Mouse (Mus musculus) lung, postnatal 0 days (tissue): ENCODE results near the gene Mzt1. TPM values are rescaled to one million over a fixed set of nuclear protein-coding genes. Genes with fewer than 3 reads are reported as not detected.
"Not testable (repeated sequence)": the region's sequence is repeated elsewhere in the genome, so short reads cannot be mapped to it uniquely, and the experiment has no call there.

ENCODE experiments used
- ATAC-seq: fragments of 200-750 bp; cut with Nextera tagmentation; 2 replicates; pipeline ENCODE4 v1.8.0; 2017; ENCODE audit warnings: moderate library complexity
- DNase-seq: peaks from one replicate; pipeline ENCODE4 v3.0.0-alpha.2; 2016; ENCODE audit warnings: low spot score
- H3K27ac ChIP-seq: fragments of 300-500 bp; sonication (generic); 2 replicates; pipeline ENCODE4 v1.5.1; 2014; ENCODE audit warnings: antibody characterized with exemption, mild to moderate bottlenecking, low read length, mixed read lengths
- H3K27me3 ChIP-seq: fragments of 300-500 bp; sonication (generic); replicated peaks from 2 replicates; pipeline ENCODE4 v1.6.1; 2014; ENCODE audit warnings: low read length, mixed read lengths; ENCODE audit not compliant: insufficient read depth
- H3K36me3 ChIP-seq: fragments of 300-500 bp; sonication (generic); 2 replicates; pipeline ENCODE4 v1.6.1; 2014; ENCODE audit warnings: low read length, mixed read lengths; ENCODE audit not compliant: insufficient read depth
- H3K4me1 ChIP-seq: fragments of 300-500 bp; sonication (generic); 2 replicates; pipeline ENCODE4 v1.6.1; 2014; ENCODE audit warnings: antibody characterized with exemption, low read depth, low read length, mixed read lengths; ENCODE audit not compliant: insufficient read depth
- H3K4me2 ChIP-seq: fragments of 300-500 bp; sonication (generic); replicated peaks from 2 replicates; pipeline ENCODE4 v1.6.1; 2014; ENCODE audit warnings: low read depth, mild to moderate bottlenecking, low read length, moderate library complexity, mixed read lengths
- H3K4me3 ChIP-seq: fragments of 300-500 bp; sonication (generic); 2 replicates; pipeline ENCODE4 v1.5.1; 2014; ENCODE audit warnings: low read depth, low read length
- H3K9ac ChIP-seq: fragments of 300-500 bp; sonication (generic); replicated peaks from 2 replicates; pipeline ENCODE4 v1.6.1; 2014; ENCODE audit warnings: low read depth, mild to moderate bottlenecking
- H3K9me3 ChIP-seq: fragments of 300-500 bp; sonication (generic); 2 replicates; pipeline ENCODE4 v1.6.1; 2016; ENCODE audit warnings: low read length, mixed read lengths
- CTCF ChIP-seq: IDR thresholded peaks from 2 replicates; pipeline ENCODE4 v1.5.1; 2016; ENCODE audit warnings: antibody characterized with exemption, mild to moderate bottlenecking
- EP300 ChIP-seq: IDR thresholded peaks from 2 replicates; pipeline ENCODE4 v1.6.1; 2016; ENCODE audit warnings: antibody characterized with exemption, mild to moderate bottlenecking, control low read depth
- WGBS: fragments of 180-500 bp; shearing (Covaris S2); extraction: QIAGEN DNeasy Blood & Tissue Kit; methylation state at CpG from one replicate; pipeline ENCODE4 v1.1.7; 2014; 5-methylcytosine and 5-hydroxymethylcytosine counted together
- polyA plus RNA-seq: library from polyadenylated mRNA; unstranded; fragments of >200 nt; fragmentation: Nextera tagmentation; extraction: Ambion mirVana; gene quantifications from 2 replicates; pipeline ENCODE4 v1.2.1, GENCODE M21; 2015

Gene Mzt1
- polyA plus RNA-seq, 1 experiment from 2014 or later: 45.0 TPM

- DNase-seq (peak; percentile 52), ATAC-seq (peak; percentile 0; the same call in 1 of the 2 replicates)
- H3K9me3 ChIP-seq: no peaks in the 10 kb centered on the region
- H3K4me2 ChIP-seq: peak overlapping the region; percentile 85
- no peaks in the 10 kb centered on the region for H3K27me3 ChIP-seq
- H3K27ac ChIP-seq: peak overlapping the region; percentile 95
- under 1% methylated on average over 15 of the region's 15 CpGs for WGBS
- no peak for TF ChIP-seq CTCF
- TF ChIP-seq EP300: no peak
- H3K9ac ChIP-seq: peak overlapping the region; percentile 94
- peak overlapping the region; percentile 95 for H3K4me3 ChIP-seq
- H3K36me3 ChIP-seq: no peaks in the 10 kb centered on the region
- no peaks in the 10 kb centered on the region for H3K4me1 ChIP-seq
Observed at GRCm38 (mm10) chr14:99046782-99047181, 848 bp upstream of the Mzt1 start.

DNA sequence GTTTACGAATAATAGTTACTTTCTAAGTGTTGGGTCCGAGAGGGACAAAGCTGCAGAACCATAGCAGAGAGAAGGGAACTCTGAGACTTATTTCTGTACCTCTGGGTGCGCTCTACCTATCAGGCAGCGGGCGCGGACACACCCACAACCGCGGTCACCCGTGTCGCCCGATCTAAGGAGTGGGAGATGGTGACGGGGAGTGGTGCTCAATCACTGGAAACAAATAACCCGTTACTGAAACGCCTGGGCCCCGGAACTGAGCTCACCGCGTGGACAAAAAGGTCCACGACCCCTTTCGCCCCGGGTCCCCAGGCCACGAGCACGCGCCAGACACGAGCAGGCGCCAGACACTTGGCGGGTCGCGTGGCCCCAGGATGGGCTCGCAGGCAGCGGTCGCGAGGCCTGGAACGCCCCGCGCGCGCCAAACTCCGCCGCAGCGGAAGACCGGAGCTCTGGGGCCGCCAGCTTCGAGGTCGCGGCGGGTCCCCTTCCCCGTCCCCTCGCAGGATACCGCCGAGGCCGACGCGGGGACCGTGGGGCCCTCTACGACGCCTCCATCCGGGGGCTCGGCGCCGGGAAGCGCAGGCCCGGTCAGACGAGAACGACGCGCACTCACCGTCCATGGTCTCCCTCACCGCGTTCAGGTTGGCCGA, 430 bp downstream of the Mzt1 start:
- Histone ChIP-seq H3K36me3 (no peaks in the 10 kb centered on the region), H3K9me3 (no peaks in the 10 kb centered on the region)
- peak; percentile 55 for DNase-seq

DNA sequence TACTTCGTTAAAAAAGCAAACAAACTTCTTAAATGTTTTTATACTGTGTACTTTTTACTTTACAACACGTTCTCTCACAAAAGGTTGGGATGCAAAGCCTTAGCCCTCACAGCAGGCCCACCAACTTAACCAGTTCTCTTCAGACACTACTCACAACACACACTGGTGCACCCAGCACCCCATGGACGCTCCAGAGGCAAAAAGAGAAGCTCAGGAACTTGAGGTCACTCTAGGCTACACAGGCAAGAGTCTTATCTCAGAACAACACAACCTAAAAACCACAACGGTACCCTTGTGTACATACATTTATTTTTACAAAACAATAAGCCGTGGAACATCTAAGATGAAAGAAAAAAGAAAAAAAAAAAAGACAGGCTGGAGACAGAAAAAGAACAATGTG, 1.2 kb downstream of the Mzt1 start:
- Histone ChIP-seq H3K27ac (no peak overlapping the region), H3K9me3 (no peaks in the 10 kb centered on the region), H3K27me3 (no peaks in the 10 kb centered on the region), H3K4me2 (peak overlapping the region; percentile 85), H3K4me3 (peak overlapping the region; percentile 95; the same call in 1 of the 2 replicates), H3K4me1 (0 out of 2 replicates have a peak, but pooled peaks cover 2% of the 10 kb centered on the region), H3K36me3 (no peaks in the 10 kb centered on the region), H3K9ac (no peak overlapping the region)
- DNase-seq (no peak), ATAC-seq (no peak)
- WGBS: 3% methylated on average over 5 of the region's 5 CpGs
- no peak for TF ChIP-seq EP300
- TF ChIP-seq CTCF: no peak

More for the DNA sequence above, 430 bp downstream of the Mzt1 start:
- peak overlapping the region; percentile 95 for H3K4me3 ChIP-seq
- H3K27ac ChIP-seq: peak overlapping the region; percentile 95
- TF ChIP-seq CTCF (no peak), EP300 (no peak)
- H3K4me1 ChIP-seq: 0 out of 2 replicates have a peak, but pooled peaks cover 2% of the 10 kb centered on the region
- peak; percentile 37; the same call in 1 of the 2 replicates for ATAC-seq
- H3K27me3 ChIP-seq: no peaks in the 10 kb centered on the region
- under 1% methylated on average over 48 of the region's 70 CpGs for WGBS
- peak overlapping the region; percentile 94 for H3K9ac ChIP-seq
- H3K4me2 ChIP-seq: peak overlapping the region; percentile 85

- Histone ChIP-seq H3K4me3 (no peak overlapping the region), H3K9ac (no peak overlapping the region), H3K27ac (no peak overlapping the region), H3K9me3 (no peaks in the 10 kb centered on the region), H3K27me3 (no peaks in the 10 kb centered on the region), H3K4me1 (0 out of 2 replicates have a peak, but pooled peaks cover 2% of the 10 kb centered on the region), H3K4me2 (no peak overlapping the region), H3K36me3 (no peaks in the 10 kb centered on the region)
- TF ChIP-seq CTCF: no peak
- no peak for TF ChIP-seq EP300
- no peak for ATAC-seq
- 42% methylated on average over 10 of the region's 10 CpGs for WGBS
- no peak for DNase-seq
Observed at GRCm38 (mm10) chr14:99044096-99044495, 1.8 kb downstream of the Mzt1 start.

- Histone ChIP-seq H3K27me3 (no peaks in the 10 kb centered on the region), H3K4me2 (no peak overlapping the region), H3K4me3 (no peak overlapping the region), H3K36me3 (no peaks in the 10 kb centered on the region), H3K9ac (no peak overlapping the region), H3K4me1 (0 out of 2 replicates have a peak, but pooled peaks cover 2% of the 10 kb centered on the region), H3K27ac (no peak overlapping the region), H3K9me3 (no peaks in the 10 kb centered on the region)
- TF ChIP-seq EP300: no peak
- no peak for TF ChIP-seq CTCF
- WGBS: 61% methylated on average over 1 of the region's 1 CpGs
- DNase-seq: no peak
- ATAC-seq: no peak
Observed at GRCm38 (mm10) chr14:99043499-99043898, 2.4 kb downstream of the Mzt1 start.

GRCm38 (mm10) chr14:99041416-99041815, 4.5 kb downstream of the Mzt1 start:
- DNase-seq (no peak), ATAC-seq (no peak)
- Histone ChIP-seq H3K9me3 (no peaks in the 10 kb centered on the region), H3K36me3 (no peaks in the 10 kb centered on the region), H3K27ac (no peak overlapping the region), H3K4me1 (0 out of 2 replicates have a peak, but pooled peaks cover 2% of the 10 kb centered on the region), H3K4me3 (no peak overlapping the region), H3K4me2 (no peak overlapping the region), H3K27me3 (no peaks in the 10 kb centered on the region), H3K9ac (no peak overlapping the region)
- TF ChIP-seq CTCF (no peak), EP300 (no peak)
- 56% methylated on average over 4 of the region's 4 CpGs for WGBS

DNA sequence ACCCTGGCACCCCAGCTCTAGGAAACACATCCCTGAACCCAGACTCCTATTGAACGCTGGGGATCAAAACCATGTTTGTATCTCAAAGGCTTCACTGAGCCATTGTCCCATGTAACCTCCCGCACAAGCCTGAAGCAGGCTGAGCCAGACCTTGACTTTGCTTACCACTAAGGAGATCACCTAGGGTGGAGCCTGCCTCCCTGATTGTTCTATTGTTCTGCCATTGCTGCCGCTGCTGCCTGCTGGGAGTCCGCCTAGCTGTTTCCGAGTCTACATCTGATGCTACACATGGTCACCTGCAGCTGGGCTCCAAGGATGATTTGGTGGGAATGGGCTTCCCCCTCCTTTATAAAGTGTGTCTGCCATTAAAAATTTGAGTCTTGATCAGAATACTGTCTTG, 6.6 kb downstream of the Mzt1 start:
- WGBS: 80% methylated on average over 5 of the region's 5 CpGs
- ATAC-seq: not testable (repeated sequence)

More for the DNA sequence above, 6.6 kb downstream of the Mzt1 start:
- not testable (repeated sequence) for H3K27ac ChIP-seq, H3K4me1 ChIP-seq, H3K9ac ChIP-seq, H3K27me3 ChIP-seq, H3K4me2 ChIP-seq, H3K36me3 ChIP-seq, DNase-seq, H3K4me3 ChIP-seq, H3K9me3 ChIP-seq
